Mouse (Mus musculus): Measurements from ENCODE around the gene Cavin3. TPM values are rescaled to one million over a fixed set of nuclear protein-coding genes. Genes with fewer than 3 reads are reported as not detected.

Gene Cavin3
- 0.12 TPM for polyA plus RNA-seq (2017; shearing (Covaris generic))

DNA sequence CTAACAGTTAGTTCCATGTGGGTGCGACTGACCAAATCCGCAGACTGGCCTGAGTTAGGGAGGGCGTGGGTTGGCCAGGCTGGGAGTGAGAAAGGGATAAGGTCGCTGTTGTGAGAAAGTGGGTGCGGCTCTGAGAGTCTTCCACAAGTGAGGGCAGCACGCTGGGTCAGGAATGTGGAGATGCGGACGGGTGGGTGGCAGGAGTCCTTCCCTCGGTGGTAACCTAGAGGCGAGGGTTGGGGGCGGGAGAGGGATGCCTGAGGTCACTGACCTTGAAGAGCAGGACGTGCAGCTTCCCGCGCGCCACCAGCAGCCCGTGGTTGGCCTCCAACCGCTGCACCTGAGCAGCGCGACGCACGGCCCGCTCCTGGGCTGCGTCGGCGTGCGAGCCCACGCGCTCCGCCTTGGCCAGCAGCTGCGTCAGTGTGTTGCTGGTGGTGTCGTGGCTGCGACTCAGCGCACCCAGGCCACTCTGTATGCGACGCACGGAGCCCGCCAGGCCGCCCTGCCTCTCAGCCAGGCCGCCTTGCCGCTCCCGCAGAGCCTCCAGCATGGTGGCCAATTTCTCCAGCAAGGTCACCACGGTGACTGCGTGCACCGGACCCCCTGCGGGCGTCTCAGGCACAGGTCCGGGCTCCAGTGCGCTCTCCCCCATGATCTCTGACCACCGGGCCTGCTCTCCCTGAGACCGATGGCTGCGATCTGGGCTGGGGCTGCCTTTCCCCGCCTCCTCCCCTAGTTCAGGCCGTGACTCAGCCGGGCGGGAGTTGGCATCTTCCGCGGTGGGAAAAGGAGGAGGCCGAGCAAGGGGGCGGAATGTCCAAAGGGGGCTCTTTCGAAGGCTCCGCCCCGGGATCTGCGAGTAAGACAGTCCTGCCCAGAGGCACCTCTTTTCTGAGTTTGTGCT is at the start of gene Cavin3:
Gene Cavin3, minus strand, starts transcription at position 796 of the 907 bp plus-strand sequence.

Other genes with a start within 250 kb of the Cavin3 start
- gene Olfr688, start 194.2 kb downstream of the Cavin3 start, polyA plus RNA-seq (2017; shearing (Covaris generic)): not detected
- 0.05 TPM for gene Olfr689, start 171.1 kb downstream of the Cavin3 start, polyA plus RNA-seq (2017; shearing (Covaris generic))
- not detected for gene Olfr690, start 148.2 kb downstream of the Cavin3 start, polyA plus RNA-seq (2017; shearing (Covaris generic))
- not detected for gene Olfr691, start 140.0 kb downstream of the Cavin3 start, polyA plus RNA-seq (2017; shearing (Covaris generic))
- gene Olfr692, start 114.1 kb downstream of the Cavin3 start, polyA plus RNA-seq (2017; shearing (Covaris generic)): not detected
- not detected for gene Gm5901, start 107.3 kb downstream of the Cavin3 start, polyA plus RNA-seq (2017; shearing (Covaris generic))
- 36.8 TPM for gene Fam160a2, start 82.2 kb downstream of the Cavin3 start, polyA plus RNA-seq (2017; shearing (Covaris generic))
- gene Cnga4, start 77.7 kb downstream of the Cavin3 start, polyA plus RNA-seq (2017; shearing (Covaris generic)): not detected
- not detected for gene Cckbr, start 56.6 kb downstream of the Cavin3 start, polyA plus RNA-seq (2017; shearing (Covaris generic))
- gene Smpd1, start 72.1 kb upstream of the Cavin3 start, polyA plus RNA-seq (2017; shearing (Covaris generic)): 37.2 TPM
- gene Apbb1, start 99.4 kb upstream of the Cavin3 start, polyA plus RNA-seq (2017; shearing (Covaris generic)): 3.9 TPM
- not detected for gene Hpx, start 117.8 kb upstream of the Cavin3 start, polyA plus RNA-seq (2017; shearing (Covaris generic))
- 13.4 TPM for gene Trim3, start 151.3 kb upstream of the Cavin3 start, polyA plus RNA-seq (2017; shearing (Covaris generic))
- 209 TPM for gene Timm10b, start 157.8 kb upstream of the Cavin3 start, polyA plus RNA-seq (2017; shearing (Covaris generic))
- 22.9 TPM for gene Arfip2, start 158.1 kb upstream of the Cavin3 start, polyA plus RNA-seq (2017; shearing (Covaris generic))
- 11.6 TPM for gene Gm45799, start 158.3 kb upstream of the Cavin3 start, polyA plus RNA-seq (2017; shearing (Covaris generic))
- 2.3 TPM for gene Dnhd1, start 168.5 kb upstream of the Cavin3 start, polyA plus RNA-seq (2017; shearing (Covaris generic))